Mouse (Mus musculus) left cerebral cortex, postnatal 14 days (tissue): ENCODE data around the gene Atp2b2. TPM values are rescaled to one million over a fixed set of nuclear protein-coding genes. Genes with fewer than 3 reads are reported as not detected.

ENCODE experiments used
- DNase-seq, 2 experiments: peaks; one replicate each; pipeline ENCODE4 v3.0.0; 2021 to 2022; ENCODE audit warnings: low spot score in 2 of 2, mixed read lengths in 1 of 2
- intact Hi-C: fragments of 180-260 bp; cut with DNase I; formaldehyde crosslinking; loops from one replicate; pipeline ENCODE4 v1.15.1; 2025
- total RNA-seq, 2 experiments: library from RNA; stranded (reverse); gene quantifications; 2 replicates each; pipeline ENCODE4 v1.2.3; 2021

Gene Atp2b2
- total RNA-seq, 2 experiments from 2014 or later = 603 to 682 TPM

- no peak for DNase-seq
- intact Hi-C loops = loop anchor here (5.0 kb wide), 1 partner anchor 43 kb away; no protein-coding TSS in a partner anchor
Observed at GRCm38 (mm10) chr6:113870775-113871174, 171.6 kb downstream of the Atp2b2 start.

DNA sequence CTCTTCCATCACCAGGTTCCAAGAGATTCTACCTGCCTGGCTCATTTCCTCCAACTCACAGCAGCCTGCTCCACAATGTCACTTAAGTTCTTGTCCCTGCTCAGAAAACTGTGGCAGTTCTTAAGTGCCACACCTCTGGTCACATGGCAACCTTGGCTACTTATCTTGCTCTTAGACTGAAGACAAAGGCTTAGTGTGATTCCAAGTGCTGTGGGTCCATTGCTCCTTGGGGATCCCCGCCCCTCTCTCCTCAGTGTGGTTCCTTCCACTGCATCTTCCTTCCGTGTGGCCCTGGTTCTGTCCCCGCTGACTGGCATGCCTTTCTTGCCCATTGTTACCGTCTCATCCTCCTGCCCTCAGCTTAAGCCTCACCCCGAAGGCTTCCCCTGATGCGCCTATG is 173.9 kb downstream of the Atp2b2 start:
- intact Hi-C loops = no loop called here
- DNase-seq = no peak

GRCm38 (mm10) chr6:113865699-113866098 is 176.7 kb downstream of the Atp2b2 start:
- intact Hi-C loops = no loop called here
- DNase-seq = no peak

- DNase-seq = no peak
- intact Hi-C loops = no loop called here
Observed at GRCm38 (mm10) chr6:113864812-113865211, 177.6 kb downstream of the Atp2b2 start.

DNA sequence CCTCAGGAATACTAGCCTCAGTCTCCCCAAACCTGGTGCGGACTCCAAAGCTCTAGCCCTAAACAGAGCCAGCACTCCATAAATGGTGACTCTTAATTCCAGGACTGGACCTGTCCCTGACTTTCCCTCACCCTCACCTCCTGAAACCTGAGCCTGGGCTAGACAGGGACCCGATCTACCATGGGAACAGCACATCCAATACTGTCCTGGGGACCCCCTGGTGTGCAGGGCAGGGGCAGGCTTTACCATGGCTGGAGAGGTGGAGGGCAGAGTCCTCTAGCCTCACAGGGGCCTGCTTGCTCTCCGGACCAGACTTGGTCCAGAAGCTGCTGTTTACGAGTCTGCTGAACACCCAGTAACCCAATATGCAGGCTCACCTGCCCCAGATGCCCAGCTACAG is 179.5 kb downstream of the Atp2b2 start:
- intact Hi-C loops = no loop called here
- DNase-seq = no peak

- intact Hi-C loops = no loop called here
- DNase-seq = no peak
Observed at GRCm38 (mm10) chr6:113861938-113862337, 180.5 kb downstream of the Atp2b2 start.

DNA sequence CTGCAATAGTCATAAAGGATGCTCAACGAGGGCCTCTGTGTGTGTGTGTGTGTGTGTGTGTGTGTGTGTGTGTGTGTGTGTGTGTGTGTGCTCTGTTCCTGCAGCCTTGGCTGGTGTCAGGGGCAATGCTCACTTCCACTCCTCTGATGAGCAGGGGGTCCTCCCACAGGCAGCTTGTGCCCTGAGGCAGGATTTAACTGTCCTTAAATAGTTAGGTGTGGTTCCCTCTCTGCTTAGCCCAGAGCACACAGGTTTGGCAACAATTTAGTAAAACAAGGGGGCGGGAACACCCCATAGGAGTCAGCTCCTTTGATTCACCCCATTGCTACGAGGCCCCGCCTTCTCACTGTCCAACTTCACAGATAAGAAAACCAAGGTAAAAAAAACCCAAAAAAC is 181.0 kb downstream of the Atp2b2 start:
- intact Hi-C loops = no loop called here
- DNase-seq = no peak

- DNase-seq = peak; percentile 48 to 52
- intact Hi-C loops = no loop called here
Observed at GRCm38 (mm10) chr6:113860735-113861374, 181.6 kb downstream of the Atp2b2 start.

- intact Hi-C loops = no loop called here
- no peak for DNase-seq
Observed at GRCm38 (mm10) chr6:113860023-113860734, 182.2 kb downstream of the Atp2b2 start.

GRCm38 (mm10) chr6:113858317-113858716 is 184.1 kb downstream of the Atp2b2 start:
- no peak for DNase-seq
- intact Hi-C loops = loop anchor here (5.0 kb wide), 1 partner anchor 36 kb away; no protein-coding TSS in a partner anchor

GRCm38 (mm10) chr6:113857310-113857873 is 185.0 kb downstream of the Atp2b2 start:
- DNase-seq = no peak
- intact Hi-C loops = loop anchor here (5.0 kb wide), 1 partner anchor 35 kb away; no protein-coding TSS in a partner anchor

DNA sequence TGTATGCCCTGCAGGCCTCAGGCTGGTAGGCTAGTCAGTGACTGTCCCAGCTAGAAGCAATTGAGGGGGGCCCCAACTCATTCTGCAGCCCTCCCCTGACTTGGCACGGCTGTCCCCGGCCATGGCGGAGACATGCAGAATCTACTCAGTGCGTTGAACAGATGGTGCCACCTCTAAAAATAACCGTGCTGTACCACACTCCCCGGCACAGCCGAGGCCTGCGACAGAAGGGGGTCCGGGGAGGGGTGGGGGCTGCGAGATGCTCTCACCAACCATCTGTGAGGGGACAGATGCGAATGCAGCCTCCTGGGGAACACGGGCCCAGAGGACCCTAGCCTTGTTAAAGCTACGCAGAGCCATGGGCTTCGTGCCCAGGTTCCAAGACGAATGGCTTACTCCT is 185.6 kb downstream of the Atp2b2 start:
- intact Hi-C loops = loop anchor here (5.0 kb wide), 1 partner anchor 34 kb away; no protein-coding TSS in a partner anchor
- peak; percentile 86 to 88 for DNase-seq

DNA sequence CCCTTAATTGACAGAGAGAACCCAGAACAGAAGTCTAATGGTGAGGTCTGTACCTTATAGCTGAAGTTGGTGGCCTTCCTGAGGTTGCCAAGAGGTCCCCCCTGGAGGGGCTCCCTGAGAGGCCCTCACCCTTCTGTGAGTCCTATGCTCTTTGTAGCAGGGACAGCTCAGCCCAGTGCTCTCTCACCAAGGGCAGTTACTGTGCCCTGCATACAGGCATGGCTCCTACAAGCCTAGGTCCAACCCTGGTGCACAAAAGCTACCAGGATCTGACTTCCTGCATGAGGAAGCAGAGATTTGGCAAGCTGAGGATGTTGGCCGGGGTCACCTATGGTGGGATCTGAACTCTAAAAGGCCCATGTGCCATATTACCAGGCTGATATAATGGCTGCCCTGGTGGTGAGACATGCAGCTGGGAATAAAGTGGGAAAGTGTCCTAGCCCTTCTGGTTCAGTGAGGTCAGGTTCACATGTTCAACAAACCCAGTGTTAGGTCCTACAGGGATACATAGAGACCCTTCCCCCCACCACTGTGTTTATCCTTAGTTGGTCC is 186.2 kb downstream of the Atp2b2 start:
- DNase-seq = no peak
- intact Hi-C loops = loop anchor here (5.0 kb wide), 1 partner anchor 34 kb away; no protein-coding TSS in a partner anchor

DNA sequence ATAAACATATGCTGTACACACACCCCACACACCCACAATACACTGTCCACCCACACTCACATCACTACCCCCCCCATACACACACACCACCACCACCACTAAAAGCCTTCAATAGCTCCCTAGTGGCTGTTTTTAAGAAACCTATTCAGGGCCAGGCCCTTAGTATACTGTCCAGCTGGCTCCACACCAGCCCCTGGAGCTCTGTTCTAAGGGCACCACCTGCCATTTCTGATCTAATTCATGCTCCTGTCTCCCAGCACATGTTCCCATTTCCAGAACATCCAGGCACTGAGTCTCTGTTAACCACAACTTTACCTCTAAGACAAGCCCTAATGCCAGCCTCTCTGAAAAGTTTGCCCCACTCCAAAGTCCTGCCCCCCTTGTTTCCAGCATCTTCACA is 186.8 kb downstream of the Atp2b2 start:
- intact Hi-C loops = loop anchor here (5.0 kb wide), 1 partner anchor 33 kb away; no protein-coding TSS in a partner anchor
- DNase-seq = no peak

GRCm38 (mm10) chr6:113852318-113852717 is 190.1 kb downstream of the Atp2b2 start:
- DNase-seq = peak; percentile 48 to 58
- intact Hi-C loops = no loop called here

GRCm38 (mm10) chr6:113849819-113850218 is 192.6 kb downstream of the Atp2b2 start:
- intact Hi-C loops = no loop called here
- peak; percentile 51 to 54 for DNase-seq

- DNase-seq = peak in 1 of 2 experiments; percentile 50
- intact Hi-C loops = no loop called here
Observed at GRCm38 (mm10) chr6:113848655-113849054, 193.8 kb downstream of the Atp2b2 start.

GRCm38 (mm10) chr6:113847092-113847491 is 195.3 kb downstream of the Atp2b2 start:
- DNase-seq = no peak
- intact Hi-C loops = no loop called here

GRCm38 (mm10) chr6:113843248-113843647 is 199.2 kb downstream of the Atp2b2 start:
- no peak for DNase-seq
- intact Hi-C loops = no loop called here

GRCm38 (mm10) chr6:113838493-113838892 is 203.9 kb downstream of the Atp2b2 start:
- DNase-seq = no peak
- intact Hi-C loops = loop anchor here (10.0 kb wide), 1 partner anchor 236 kb away; no protein-coding TSS in a partner anchor
